Mouse (Mus musculus): Measurements from ENCODE around the gene Olfr160. TPM values are rescaled to one million over a fixed set of nuclear protein-coding genes. Genes with fewer than 3 reads are reported as not detected.

The Olfr160 gene
- polyA plus RNA-seq, 1 experiment from 2014 or later: not detected

- H3K27me3 ChIP-seq (ENCODE audit: control insufficient read depth, insufficient read depth, low read length): no peaks in the 10 kb centered on the region
- no peaks in the 10 kb centered on the region for H3K36me3 ChIP-seq (ENCODE audit: control insufficient read depth, insufficient read depth, low read length)
- 41% methylated on average over 3 of the region's 3 CpGs for WGBS
- H3K4me3 ChIP-seq (replicated peaks; ENCODE audit: low read length): no peak overlapping the region
- no peaks in the 10 kb centered on the region for H3K4me1 ChIP-seq (ENCODE audit: control insufficient read depth, insufficient read depth, low read length)
- ATAC-seq (ENCODE audit: insufficient read depth, low FRiP score): no peak
- no peak overlapping the region for H3K9ac ChIP-seq (ENCODE audit: low read length)
- H3K4me2 ChIP-seq (ENCODE audit: low read depth, low read length): no peak overlapping the region
- H3K9me3 ChIP-seq (replicated peaks; ENCODE audit: control insufficient read depth, low read length): no peaks in the 10 kb centered on the region
- no peak overlapping the region for H3K27ac ChIP-seq (ENCODE audit: low read length)
These were observed 28.1 kb downstream of the Olfr160 start for GRCm38 (mm10) chr9:37687941-37688303.

- no peak for ATAC-seq (ENCODE audit: insufficient read depth, low FRiP score)
- Histone ChIP-seq H3K4me1 (ENCODE audit: control insufficient read depth, insufficient read depth, low read length) (no peaks in the 10 kb centered on the region), H3K36me3 (ENCODE audit: control insufficient read depth, insufficient read depth, low read length) (no peaks in the 10 kb centered on the region), H3K4me3 (replicated peaks; ENCODE audit: low read length) (no peak overlapping the region), H3K9me3 (replicated peaks; ENCODE audit: control insufficient read depth, low read length) (no peaks in the 10 kb centered on the region), H3K9ac (ENCODE audit: low read length) (no peak overlapping the region), H3K27ac (ENCODE audit: low read length) (no peak overlapping the region), H3K27me3 (ENCODE audit: control insufficient read depth, insufficient read depth, low read length) (no peaks in the 10 kb centered on the region), H3K4me2 (ENCODE audit: low read depth, low read length) (no peak overlapping the region)
- WGBS: 76% methylated on average over 3 of the region's 3 CpGs
These were observed 28.6 kb downstream of the Olfr160 start for GRCm38 (mm10) chr9:37687288-37687940.

GRCm38 (mm10) chr9:37681123-37681522 is 34.9 kb downstream of the Olfr160 start:
- ATAC-seq (ENCODE audit: insufficient read depth, low FRiP score): no peak
- H3K36me3 ChIP-seq (ENCODE audit: control insufficient read depth, insufficient read depth, low read length): no peaks in the 10 kb centered on the region
- no peaks in the 10 kb centered on the region for H3K4me1 ChIP-seq (ENCODE audit: control insufficient read depth, insufficient read depth, low read length)
- 88% methylated on average over 1 of the region's 1 CpGs for WGBS
- H3K9me3 ChIP-seq (replicated peaks; ENCODE audit: control insufficient read depth, low read length): no peaks in the 10 kb centered on the region
- H3K4me2 ChIP-seq (ENCODE audit: low read depth, low read length): no peak overlapping the region
- no peak overlapping the region for H3K27ac ChIP-seq (ENCODE audit: low read length)
- H3K9ac ChIP-seq (ENCODE audit: low read length): no peak overlapping the region
- H3K27me3 ChIP-seq (ENCODE audit: control insufficient read depth, insufficient read depth, low read length): no peaks in the 10 kb centered on the region
- no peak overlapping the region for H3K4me3 ChIP-seq (replicated peaks; ENCODE audit: low read length)

- no peak overlapping the region for H3K27ac ChIP-seq (ENCODE audit: low read length)
These were observed 40.8 kb downstream of the Olfr160 start for GRCm38 (mm10) chr9:37675287-37675686.

GRCm38 (mm10) chr9:37670261-37670660 is 45.8 kb downstream of the Olfr160 start:
- 89% methylated on average over 3 of the region's 3 CpGs for WGBS
- ATAC-seq (ENCODE audit: insufficient read depth, low FRiP score): no peak
- H3K27me3 ChIP-seq (ENCODE audit: control insufficient read depth, insufficient read depth, low read length): no peaks in the 10 kb centered on the region; the same call in 1 of the 2 replicates

More at GRCm38 (mm10) chr9:37675287-37675686, 40.8 kb downstream of the Olfr160 start:
- H3K4me2 ChIP-seq (ENCODE audit: low read depth, low read length): no peak overlapping the region
- H3K27me3 ChIP-seq (ENCODE audit: control insufficient read depth, insufficient read depth, low read length): no peaks in the 10 kb centered on the region
- no peak overlapping the region for H3K4me3 ChIP-seq (replicated peaks; ENCODE audit: low read length)
- no peak for ATAC-seq (ENCODE audit: insufficient read depth, low FRiP score)
- WGBS: 65% methylated on average over 4 of the region's 4 CpGs
- H3K9ac ChIP-seq (ENCODE audit: low read length): no peak overlapping the region
- H3K9me3 ChIP-seq (replicated peaks; ENCODE audit: control insufficient read depth, low read length): no peaks in the 10 kb centered on the region
- H3K36me3 ChIP-seq (ENCODE audit: control insufficient read depth, insufficient read depth, low read length): no peaks in the 10 kb centered on the region
- no peaks in the 10 kb centered on the region for H3K4me1 ChIP-seq (ENCODE audit: control insufficient read depth, insufficient read depth, low read length)

GRCm38 (mm10) chr9:37669678-37670077 is 46.4 kb downstream of the Olfr160 start:
- H3K4me1 ChIP-seq (ENCODE audit: control insufficient read depth, insufficient read depth, low read length): no peaks in the 10 kb centered on the region
- no peak overlapping the region for H3K27ac ChIP-seq (ENCODE audit: low read length)
- WGBS: 58% methylated on average over 4 of the region's 4 CpGs
- no peaks in the 10 kb centered on the region for H3K36me3 ChIP-seq (ENCODE audit: control insufficient read depth, insufficient read depth, low read length)
- no peaks in the 10 kb centered on the region for H3K9me3 ChIP-seq (replicated peaks; ENCODE audit: control insufficient read depth, low read length)
- H3K4me3 ChIP-seq (replicated peaks; ENCODE audit: low read length): no peak overlapping the region
- no peak overlapping the region for H3K4me2 ChIP-seq (ENCODE audit: low read depth, low read length)
- H3K9ac ChIP-seq (ENCODE audit: low read length): no peak overlapping the region
- ATAC-seq (ENCODE audit: insufficient read depth, low FRiP score): no peak
- no peaks in the 10 kb centered on the region; the same call in 1 of the 2 replicates for H3K27me3 ChIP-seq (ENCODE audit: control insufficient read depth, insufficient read depth, low read length)

More at GRCm38 (mm10) chr9:37670261-37670660, 45.8 kb downstream of the Olfr160 start:
- no peaks in the 10 kb centered on the region for H3K4me1 ChIP-seq (ENCODE audit: control insufficient read depth, insufficient read depth, low read length)
- H3K9ac ChIP-seq (ENCODE audit: low read length): no peak overlapping the region
- no peak overlapping the region for H3K4me3 ChIP-seq (replicated peaks; ENCODE audit: low read length)
- H3K27ac ChIP-seq (ENCODE audit: low read length): no peak overlapping the region
- no peaks in the 10 kb centered on the region for H3K36me3 ChIP-seq (ENCODE audit: control insufficient read depth, insufficient read depth, low read length)
- H3K4me2 ChIP-seq (ENCODE audit: low read depth, low read length): no peak overlapping the region
- H3K9me3 ChIP-seq (replicated peaks; ENCODE audit: control insufficient read depth, low read length): no peaks in the 10 kb centered on the region

- Histone ChIP-seq H3K4me1 (ENCODE audit: control insufficient read depth, insufficient read depth, low read length) (no peaks in the 10 kb centered on the region), H3K9ac (ENCODE audit: low read length) (no peak within 1 kb of the TSS), H3K4me2 (ENCODE audit: low read depth, low read length) (no peak within 1 kb of the TSS), H3K36me3 (ENCODE audit: control insufficient read depth, insufficient read depth, low read length) (no peaks in the 10 kb centered on the region), H3K4me3 (replicated peaks; ENCODE audit: low read length) (no peak within 1 kb of the TSS), H3K9me3 (replicated peaks; ENCODE audit: control insufficient read depth, low read length) (no peaks in the 10 kb centered on the region), H3K27me3 (ENCODE audit: control insufficient read depth, insufficient read depth, low read length) (no peaks in the 10 kb centered on the region; the same call in 1 of the 2 replicates), H3K27ac (ENCODE audit: low read length) (no peak within 1 kb of the TSS)
- no peak for ATAC-seq (ENCODE audit: insufficient read depth, low FRiP score)
- 60% methylated on average over 6 of the region's 6 CpGs for WGBS
These were observed 46.9 kb downstream of the Olfr160 start, which contains the start of gene Panx3 for GRCm38 (mm10) chr9:37669115-37669514. Gene Panx3 (minus strand): TSS chr9:37669235.

- Histone ChIP-seq H3K27me3 (ENCODE audit: control insufficient read depth, insufficient read depth, low read length) (no peaks in the 10 kb centered on the region; the same call in 1 of the 2 replicates), H3K27ac (ENCODE audit: low read length) (no peak overlapping the region), H3K4me1 (ENCODE audit: control insufficient read depth, insufficient read depth, low read length) (no peaks in the 10 kb centered on the region), H3K4me2 (ENCODE audit: low read depth, low read length) (no peak overlapping the region), H3K4me3 (replicated peaks; ENCODE audit: low read length) (no peak overlapping the region), H3K9me3 (replicated peaks; ENCODE audit: control insufficient read depth, low read length) (no peaks in the 10 kb centered on the region), H3K36me3 (ENCODE audit: control insufficient read depth, insufficient read depth, low read length) (no peaks in the 10 kb centered on the region), H3K9ac (ENCODE audit: low read length) (no peak overlapping the region)
- WGBS: 65% methylated on average over 7 of the region's 7 CpGs
- no peak for ATAC-seq (ENCODE audit: insufficient read depth, low FRiP score)
These were observed 50.0 kb downstream of the Olfr160 start for GRCm38 (mm10) chr9:37666045-37666444.

GRCm38 (mm10) chr9:37664604-37665003 is 51.4 kb downstream of the Olfr160 start:
- 59% methylated on average over 2 of the region's 2 CpGs for WGBS
- H3K4me1 ChIP-seq (ENCODE audit: control insufficient read depth, insufficient read depth, low read length): no peaks in the 10 kb centered on the region
- H3K4me3 ChIP-seq (replicated peaks; ENCODE audit: low read length): no peak overlapping the region
- no peaks in the 10 kb centered on the region; the same call in 1 of the 2 replicates for H3K27me3 ChIP-seq (ENCODE audit: control insufficient read depth, insufficient read depth, low read length)
- H3K9me3 ChIP-seq (replicated peaks; ENCODE audit: control insufficient read depth, low read length): no peaks in the 10 kb centered on the region
- no peaks in the 10 kb centered on the region for H3K36me3 ChIP-seq (ENCODE audit: control insufficient read depth, insufficient read depth, low read length)
- H3K4me2 ChIP-seq (ENCODE audit: low read depth, low read length): no peak overlapping the region
- no peak for ATAC-seq (ENCODE audit: insufficient read depth, low FRiP score)
- H3K9ac ChIP-seq (ENCODE audit: low read length): no peak overlapping the region
- no peak overlapping the region for H3K27ac ChIP-seq (ENCODE audit: low read length)

Data from stomach, embryonic 16.5 days (tissue).